Mouse (Mus musculus) forebrain, postnatal 0 days (tissue): Measurements from ENCODE around the gene Aen. TPM values are rescaled to one million over a fixed set of nuclear protein-coding genes. Genes with fewer than 3 reads are reported as not detected.

ENCODE experiments used
- ATAC-seq: fragments of 200-750 bp; cut with Nextera tagmentation; 2 replicates; pipeline ENCODE4 v1.8.0; 2017; ENCODE audit warnings: mild to moderate bottlenecking, moderate library complexity
- DNase-seq: peaks from one replicate; pipeline ENCODE4 v3.0.0-alpha.2; 2015
- H3K27ac ChIP-seq: fragments of 300-500 bp; sonication (generic); 2 replicates; pipeline ENCODE4 v1.5.1; 2014; ENCODE audit warnings: low read depth, mild to moderate bottlenecking, antibody characterized with exemption, low read length, moderate library complexity, mixed read lengths
- H3K27me3 ChIP-seq: fragments of 300-500 bp; sonication (generic); 2 replicates; pipeline ENCODE4 v1.6.1; 2014; ENCODE audit warnings: mild to moderate bottlenecking, low read length, mixed read lengths; ENCODE audit not compliant: insufficient read depth
- H3K36me3 ChIP-seq: fragments of 300-500 bp; sonication (generic); 2 replicates; pipeline ENCODE4 v1.6.1; 2014; ENCODE audit warnings: mild to moderate bottlenecking, moderate library complexity; ENCODE audit not compliant: insufficient read depth
- H3K4me1 ChIP-seq: fragments of 300-500 bp; sonication (generic); 2 replicates; pipeline ENCODE4 v1.6.1; 2014; ENCODE audit warnings: antibody characterized with exemption; ENCODE audit not compliant: insufficient read depth
- H3K4me2 ChIP-seq: fragments of 300-500 bp; sonication (generic); 2 replicates; pipeline ENCODE4 v1.6.1; 2014; ENCODE audit warnings: low read depth, mild to moderate bottlenecking, moderate library complexity
- H3K4me3 ChIP-seq: fragments of 300-500 bp; sonication (generic); 2 replicates; pipeline ENCODE4 v1.5.1; 2014; ENCODE audit warnings: low read depth, low read length, mixed read lengths
- H3K9ac ChIP-seq: fragments of 300-500 bp; sonication (generic); 2 replicates; pipeline ENCODE4 v1.6.1; 2014; ENCODE audit warnings: mild to moderate bottlenecking
- H3K9me3 ChIP-seq: fragments of 300-500 bp; sonication (generic); 2 replicates; pipeline ENCODE4 v1.6.1; 2016; ENCODE audit warnings: low read length
- CTCF ChIP-seq: sonication (generic); IDR thresholded peaks from 2 replicates; pipeline ENCODE4 v1.5.1; 2016; ENCODE audit warnings: antibody characterized with exemption, control low read depth, low read depth
- WGBS: fragments of 180-500 bp; shearing (Covaris S2); extraction: QIAGEN DNeasy Blood & Tissue Kit; methylation state at CpG from one replicate; pipeline ENCODE4 v1.1.7; 2014; 5-methylcytosine and 5-hydroxymethylcytosine counted together
- polyA plus RNA-seq: library from polyadenylated mRNA; unstranded; fragments of >200 nt; fragmentation: Nextera tagmentation; extraction: Ambion mirVana; gene quantifications from 2 replicates; pipeline ENCODE4 v1.2.1, GENCODE M21; 2015
- total RNA-seq: library from RNA; depleted of rRNA; stranded (reverse); fragments of >200 nt; gene quantifications from 2 replicates; pipeline ENCODE4 v1.2.3, GENCODE M21; 2014; rRNA removed

The Aen gene
- total RNA-seq, result 40.5 and 43.1 TPM in 2 replicates
- polyA plus RNA-seq, result 57.7 and 58.9 TPM in 2 replicates

GRCm38 (mm10) chr7:78895653-78896333, at the start of gene Aen:
TSS of gene Aen (plus strand) at chr7:78895854.
- 6% methylated on average over 53 of the region's 53 CpGs for WGBS
- H3K36me3 ChIP-seq, result no peaks in the 10 kb centered on the region

GRCm38 (mm10) chr7:78846066-78846716, 49.5 kb upstream of the Aen start:
- peak overlapping the region; percentile 78 for H3K27ac ChIP-seq

More at GRCm38 (mm10) chr7:78895653-78896333, at the start of gene Aen:
- peak within 1 kb of the TSS; percentile 86 for H3K4me3 ChIP-seq
- peak within 1 kb of the TSS; percentile 66 for H3K9ac ChIP-seq
- no peaks in the 10 kb centered on the region for H3K4me1 ChIP-seq
- H3K9me3 ChIP-seq, result no peaks in the 10 kb centered on the region
- TF ChIP-seq CTCF, result no peak
- peak; percentile 97 for DNase-seq
- H3K27ac ChIP-seq, result no peak within 1 kb of the TSS
- ATAC-seq, result peak; percentile 99
- H3K4me2 ChIP-seq, result peak within 1 kb of the TSS; percentile 62
- H3K27me3 ChIP-seq, result no peaks in the 10 kb centered on the region

GRCm38 (mm10) chr7:78846737-78847434, 48.8 kb upstream of the Aen start, which contains the start of gene Det1:
TSS of gene Det1 (minus strand) at chr7:78847263.
- no peaks in the 10 kb centered on the region for H3K27me3 ChIP-seq
- TF ChIP-seq CTCF, result peak; percentile 95
- ATAC-seq (peak; percentile 98), DNase-seq (peak; percentile 95)
- peak within 1 kb of the TSS; percentile 88 for H3K9ac ChIP-seq
- H3K9me3 ChIP-seq, result no peaks in the 10 kb centered on the region
- H3K4me3 ChIP-seq, result peak within 1 kb of the TSS; percentile 79
- peaks cover 22% of the 10 kb centered on the region for H3K36me3 ChIP-seq
- peak within 1 kb of the TSS; percentile 78 for H3K27ac ChIP-seq
- H3K4me2 ChIP-seq, result peak within 1 kb of the TSS; percentile 74
- 3% methylated on average over 54 of the region's 54 CpGs for WGBS
- H3K4me1 ChIP-seq, result peaks cover 8% of the 10 kb centered on the region; the same call in 1 of the 2 replicates

More at GRCm38 (mm10) chr7:78846066-78846716, 49.5 kb upstream of the Aen start:
- peaks cover 8% of the 10 kb centered on the region; the same call in 1 of the 2 replicates for H3K4me1 ChIP-seq
- peak overlapping the region; percentile 79 for H3K4me3 ChIP-seq
- ATAC-seq (no peak), DNase-seq (peak; percentile 37)
- peaks cover 25% of the 10 kb centered on the region for H3K36me3 ChIP-seq
- TF ChIP-seq CTCF, result no peak
- H3K27me3 ChIP-seq, result no peaks in the 10 kb centered on the region
- peak overlapping the region; percentile 74 for H3K4me2 ChIP-seq
- 36% methylated on average over 12 of the region's 12 CpGs for WGBS
- no peaks in the 10 kb centered on the region for H3K9me3 ChIP-seq
- H3K9ac ChIP-seq, result peak overlapping the region; percentile 88

GRCm38 (mm10) chr7:78854051-78854450, 41.6 kb upstream of the Aen start:
- H3K9ac ChIP-seq, result no peak overlapping the region
- no peaks in the 10 kb centered on the region for H3K27me3 ChIP-seq
- ATAC-seq, result no peak
- no peak overlapping the region for H3K27ac ChIP-seq
- 63% methylated on average over 4 of the region's 4 CpGs for WGBS
- no peak overlapping the region for H3K4me2 ChIP-seq
- no peaks in the 10 kb centered on the region for H3K4me1 ChIP-seq
- no peak for TF ChIP-seq CTCF
- H3K4me3 ChIP-seq, result no peak overlapping the region
- DNase-seq, result no peak
- no peaks in the 10 kb centered on the region for H3K36me3 ChIP-seq
- no peaks in the 10 kb centered on the region for H3K9me3 ChIP-seq

- DNase-seq (no peak), ATAC-seq (no peak)
- Histone ChIP-seq H3K9me3 (no peaks in the 10 kb centered on the region), H3K4me1 (no peaks in the 10 kb centered on the region), H3K4me2 (no peak overlapping the region), H3K9ac (no peak overlapping the region), H3K27ac (no peak overlapping the region), H3K27me3 (no peaks in the 10 kb centered on the region), H3K4me3 (no peak overlapping the region), H3K36me3 (no peaks in the 10 kb centered on the region)
- TF ChIP-seq CTCF, result no peak
- 57% methylated on average over 5 of the region's 5 CpGs for WGBS
Observed at GRCm38 (mm10) chr7:78855044-78855655, 40.5 kb upstream of the Aen start.

GRCm38 (mm10) chr7:78863796-78864445, 31.7 kb upstream of the Aen start:
- H3K36me3 ChIP-seq, result no peaks in the 10 kb centered on the region
- no peak for ATAC-seq
- TF ChIP-seq CTCF, result no peak
- 74% methylated on average over 7 of the region's 7 CpGs for WGBS
- no peaks in the 10 kb centered on the region for H3K9me3 ChIP-seq
- no peak overlapping the region for H3K4me3 ChIP-seq
- no peaks in the 10 kb centered on the region for H3K27me3 ChIP-seq
- no peak overlapping the region for H3K27ac ChIP-seq
- no peak for DNase-seq
- no peaks in the 10 kb centered on the region for H3K4me1 ChIP-seq
- no peak overlapping the region for H3K4me2 ChIP-seq
- no peak overlapping the region for H3K9ac ChIP-seq
